Mouse (Mus musculus): ENCODE results near the gene Myo9b. TPM values are rescaled to one million over a fixed set of nuclear protein-coding genes. Genes with fewer than 3 reads are reported as not detected.
"Not testable (repeated sequence)": the region's sequence is repeated elsewhere in the genome, so short reads cannot be mapped to it uniquely, and the experiment has no call there.

The Myo9b gene
- polyA plus RNA-seq, 1 experiment from 2014 or later, result 15.5 TPM

GRCm38 (mm10) chr8:71290911-71291310, 18.4 kb downstream of the Myo9b start:
- H3K9me3 ChIP-seq (replicated peaks; ENCODE audit: control insufficient read depth, low read length, poor library complexity, severe bottlenecking), result no peaks in the 10 kb centered on the region
- 95% methylated on average over 10 of the region's 10 CpGs for WGBS
- no peaks in the 10 kb centered on the region for H3K4me1 ChIP-seq (ENCODE audit: control insufficient read depth, insufficient read depth, low read length)
- no peak overlapping the region for H3K4me3 ChIP-seq (ENCODE audit: low read depth, low read length)
- H3K36me3 ChIP-seq (ENCODE audit: control insufficient read depth, insufficient read depth, low read length), result peaks cover 8% of the 10 kb centered on the region
- H3K27ac ChIP-seq (ENCODE audit: low read length), result no peak overlapping the region
- no peak overlapping the region for H3K9ac ChIP-seq (ENCODE audit: low read depth, low read length)
- H3K27me3 ChIP-seq (ENCODE audit: control insufficient read depth, insufficient read depth, low read depth, low read length), result no peaks in the 10 kb centered on the region
- H3K4me2 ChIP-seq (ENCODE audit: low read length), result no peak overlapping the region
- no peak for ATAC-seq

GRCm38 (mm10) chr8:71291351-71291750, 18.8 kb downstream of the Myo9b start:
- Histone ChIP-seq H3K4me2 (ENCODE audit: low read length) (no peak overlapping the region), H3K9ac (ENCODE audit: low read depth, low read length) (no peak overlapping the region), H3K36me3 (ENCODE audit: control insufficient read depth, insufficient read depth, low read length) (peaks cover 8% of the 10 kb centered on the region), H3K9me3 (replicated peaks; ENCODE audit: control insufficient read depth, low read length, poor library complexity, severe bottlenecking) (no peaks in the 10 kb centered on the region), H3K27me3 (ENCODE audit: control insufficient read depth, insufficient read depth, low read depth, low read length) (no peaks in the 10 kb centered on the region), H3K27ac (ENCODE audit: low read length) (no peak overlapping the region), H3K4me3 (ENCODE audit: low read depth, low read length) (no peak overlapping the region), H3K4me1 (ENCODE audit: control insufficient read depth, insufficient read depth, low read length) (no peaks in the 10 kb centered on the region)
- no peak for ATAC-seq
- WGBS, result 98% methylated on average over 6 of the region's 6 CpGs

- not testable (repeated sequence) for H3K4me1 ChIP-seq (ENCODE audit: control insufficient read depth, insufficient read depth, low read length); H3K4me2 ChIP-seq (ENCODE audit: low read length); H3K9ac ChIP-seq (ENCODE audit: low read depth, low read length); H3K9me3 ChIP-seq (replicated peaks; ENCODE audit: control insufficient read depth, low read length, poor library complexity, severe bottlenecking); ATAC-seq; H3K27me3 ChIP-seq (ENCODE audit: control insufficient read depth, insufficient read depth, low read depth, low read length); H3K27ac ChIP-seq (ENCODE audit: low read length); H3K4me3 ChIP-seq (ENCODE audit: low read depth, low read length)
- WGBS, result 96% methylated on average over 3 of the region's 3 CpGs
- peaks cover 12% of the 10 kb centered on the region for H3K36me3 ChIP-seq (ENCODE audit: control insufficient read depth, insufficient read depth, low read length)
These were observed 21.4 kb downstream of the Myo9b start for GRCm38 (mm10) chr8:71293930-71294329.

- H3K9me3 ChIP-seq (replicated peaks; ENCODE audit: control insufficient read depth, low read length, poor library complexity, severe bottlenecking), result no peaks in the 10 kb centered on the region
- peaks cover 8% of the 10 kb centered on the region; the same call in 1 of the 2 replicates for H3K36me3 ChIP-seq (ENCODE audit: control insufficient read depth, insufficient read depth, low read length)
- H3K27ac ChIP-seq (ENCODE audit: low read length), result no peak overlapping the region
- no peak overlapping the region for H3K4me3 ChIP-seq (ENCODE audit: low read depth, low read length)
- no peaks in the 10 kb centered on the region for H3K27me3 ChIP-seq (ENCODE audit: control insufficient read depth, insufficient read depth, low read depth, low read length)
- no peaks in the 10 kb centered on the region for H3K4me1 ChIP-seq (ENCODE audit: control insufficient read depth, insufficient read depth, low read length)
- no peak for ATAC-seq
- WGBS, result 92% methylated on average over 2 of the region's 2 CpGs
- no peak overlapping the region for H3K4me2 ChIP-seq (ENCODE audit: low read length)
- H3K9ac ChIP-seq (ENCODE audit: low read depth, low read length), result no peak overlapping the region
These were observed 23.7 kb downstream of the Myo9b start for GRCm38 (mm10) chr8:71296188-71296621.

- Histone ChIP-seq H3K36me3 (ENCODE audit: control insufficient read depth, insufficient read depth, low read length) (peaks cover 5% of the 10 kb centered on the region; the same call in 1 of the 2 replicates), H3K27me3 (ENCODE audit: control insufficient read depth, insufficient read depth, low read depth, low read length) (no peaks in the 10 kb centered on the region)
- WGBS, result 96% methylated on average over 2 of the region's 2 CpGs
These were observed 24.3 kb downstream of the Myo9b start for GRCm38 (mm10) chr8:71296784-71297183.

GRCm38 (mm10) chr8:71297439-71297838, 24.9 kb downstream of the Myo9b start:
- Histone ChIP-seq H3K4me2 (ENCODE audit: low read length) (no peak overlapping the region), H3K9me3 (replicated peaks; ENCODE audit: control insufficient read depth, low read length, poor library complexity, severe bottlenecking) (no peaks in the 10 kb centered on the region), H3K27ac (ENCODE audit: low read length) (no peak overlapping the region), H3K9ac (ENCODE audit: low read depth, low read length) (no peak overlapping the region), H3K27me3 (ENCODE audit: control insufficient read depth, insufficient read depth, low read depth, low read length) (no peaks in the 10 kb centered on the region), H3K36me3 (ENCODE audit: control insufficient read depth, insufficient read depth, low read length) (peaks cover 12% of the 10 kb centered on the region; the same call in 1 of the 2 replicates), H3K4me3 (ENCODE audit: low read depth, low read length) (no peak overlapping the region), H3K4me1 (ENCODE audit: control insufficient read depth, insufficient read depth, low read length) (no peaks in the 10 kb centered on the region)
- WGBS, result 96% methylated on average over 1 of the region's 1 CpGs
- no peak for ATAC-seq

More at GRCm38 (mm10) chr8:71296784-71297183, 24.3 kb downstream of the Myo9b start:
- Histone ChIP-seq H3K4me1 (ENCODE audit: control insufficient read depth, insufficient read depth, low read length) (no peaks in the 10 kb centered on the region), H3K4me2 (ENCODE audit: low read length) (no peak overlapping the region), H3K4me3 (ENCODE audit: low read depth, low read length) (no peak overlapping the region), H3K9me3 (replicated peaks; ENCODE audit: control insufficient read depth, low read length, poor library complexity, severe bottlenecking) (no peaks in the 10 kb centered on the region), H3K27ac (ENCODE audit: low read length) (no peak overlapping the region), H3K9ac (ENCODE audit: low read depth, low read length) (no peak overlapping the region)
- ATAC-seq, result no peak

GRCm38 (mm10) chr8:71299716-71300115, 27.2 kb downstream of the Myo9b start:
- H3K4me1 ChIP-seq (ENCODE audit: control insufficient read depth, insufficient read depth, low read length), result no peaks in the 10 kb centered on the region
- peaks cover 14% of the 10 kb centered on the region; the same call in 1 of the 2 replicates for H3K36me3 ChIP-seq (ENCODE audit: control insufficient read depth, insufficient read depth, low read length)
- no peak for ATAC-seq
- WGBS, result 96% methylated on average over 3 of the region's 3 CpGs
- H3K27ac ChIP-seq (ENCODE audit: low read length), result no peak overlapping the region
- no peak overlapping the region for H3K4me2 ChIP-seq (ENCODE audit: low read length)
- H3K4me3 ChIP-seq (ENCODE audit: low read depth, low read length), result no peak overlapping the region
- H3K9ac ChIP-seq (ENCODE audit: low read depth, low read length), result no peak overlapping the region
- H3K27me3 ChIP-seq (ENCODE audit: control insufficient read depth, insufficient read depth, low read depth, low read length), result no peaks in the 10 kb centered on the region
- no peaks in the 10 kb centered on the region for H3K9me3 ChIP-seq (replicated peaks; ENCODE audit: control insufficient read depth, low read length, poor library complexity, severe bottlenecking)

- WGBS, result 93% methylated on average over 1 of the region's 1 CpGs
- Histone ChIP-seq H3K27ac (ENCODE audit: low read length) (no peak overlapping the region), H3K4me3 (ENCODE audit: low read depth, low read length) (no peak overlapping the region), H3K9ac (ENCODE audit: low read depth, low read length) (no peak overlapping the region), H3K36me3 (ENCODE audit: control insufficient read depth, insufficient read depth, low read length) (peaks cover 10% of the 10 kb centered on the region; the same call in 1 of the 2 replicates), H3K27me3 (ENCODE audit: control insufficient read depth, insufficient read depth, low read depth, low read length) (no peaks in the 10 kb centered on the region), H3K9me3 (replicated peaks; ENCODE audit: control insufficient read depth, low read length, poor library complexity, severe bottlenecking) (no peaks in the 10 kb centered on the region), H3K4me1 (ENCODE audit: control insufficient read depth, insufficient read depth, low read length) (no peaks in the 10 kb centered on the region), H3K4me2 (ENCODE audit: low read length) (no peak overlapping the region)
- no peak for ATAC-seq
These were observed 30.3 kb downstream of the Myo9b start for GRCm38 (mm10) chr8:71302788-71303187.

GRCm38 (mm10) chr8:71303632-71304031, 31.1 kb downstream of the Myo9b start:
- peaks cover 10% of the 10 kb centered on the region; the same call in 1 of the 2 replicates for H3K36me3 ChIP-seq (ENCODE audit: control insufficient read depth, insufficient read depth, low read length)
- H3K9me3 ChIP-seq (replicated peaks; ENCODE audit: control insufficient read depth, low read length, poor library complexity, severe bottlenecking), result no peaks in the 10 kb centered on the region
- ATAC-seq, result no peak
- no peak overlapping the region for H3K27ac ChIP-seq (ENCODE audit: low read length)
- no peaks in the 10 kb centered on the region for H3K4me1 ChIP-seq (ENCODE audit: control insufficient read depth, insufficient read depth, low read length)
- no peaks in the 10 kb centered on the region for H3K27me3 ChIP-seq (ENCODE audit: control insufficient read depth, insufficient read depth, low read depth, low read length)
- no peak overlapping the region for H3K4me2 ChIP-seq (ENCODE audit: low read length)
- no peak overlapping the region for H3K4me3 ChIP-seq (ENCODE audit: low read depth, low read length)
- H3K9ac ChIP-seq (ENCODE audit: low read depth, low read length), result no peak overlapping the region
- 100% methylated on average over 1 of the region's 1 CpGs for WGBS
